Mouse (Mus musculus) forebrain, embryonic 15.5 days (tissue): Measurements from ENCODE around the gene Plce1. TPM values are rescaled to one million over a fixed set of nuclear protein-coding genes. Genes with fewer than 3 reads are reported as not detected.

ENCODE experiments used
- ATAC-seq: fragments of 200-750 bp; cut with Nextera tagmentation; replicated peaks from 2 replicates; pipeline ENCODE4 v1.8.0; 2017; ENCODE audit warnings: mild to moderate bottlenecking, moderate TSS enrichment, moderate library complexity
- H3K27ac ChIP-seq: fragments of 300-500 bp; sonication (generic); replicated peaks from 2 replicates; pipeline ENCODE4 v1.5.1; 2015; ENCODE audit warnings: mild to moderate bottlenecking, inconsistent platforms
- H3K27me3 ChIP-seq: fragments of 300-500 bp; sonication (generic); 2 replicates; pipeline ENCODE4 v1.6.1; 2015; ENCODE audit warnings: inconsistent platforms
- H3K36me3 ChIP-seq: fragments of 300-500 bp; sonication (generic); 2 replicates; pipeline ENCODE4 v1.6.1; 2015; ENCODE audit warnings: mild to moderate bottlenecking, inconsistent platforms
- H3K4me1 ChIP-seq: fragments of 300-500 bp; sonication (generic); 2 replicates; pipeline ENCODE4 v1.6.1; 2015; ENCODE audit warnings: inconsistent platforms
- H3K4me2 ChIP-seq: fragments of 300-500 bp; sonication (generic); replicated peaks from 2 replicates; pipeline ENCODE4 v1.6.1; 2015; ENCODE audit warnings: mild to moderate bottlenecking, inconsistent platforms
- H3K4me3 ChIP-seq: fragments of 300-500 bp; sonication (generic); 2 replicates; pipeline ENCODE4 v1.5.1; 2015; ENCODE audit warnings: mild to moderate bottlenecking, inconsistent platforms
- H3K9ac ChIP-seq: fragments of 300-500 bp; sonication (generic); replicated peaks from 2 replicates; pipeline ENCODE4 v1.6.1; 2015; ENCODE audit warnings: mild to moderate bottlenecking, inconsistent platforms
- H3K9me3 ChIP-seq: fragments of 300-500 bp; sonication (generic); 2 replicates; pipeline ENCODE4 v1.6.1; 2016; ENCODE audit warnings: inconsistent platforms
- WGBS: fragments of 180-500 bp; shearing (Covaris S2); methylation state at CpG from one replicate; pipeline ENCODE4 v1.1.7; 2015; ENCODE audit warnings: mixed read lengths; 5-methylcytosine and 5-hydroxymethylcytosine counted together
- polyA plus RNA-seq: library from polyadenylated mRNA; unstranded; fragments of >200 nt; fragmentation: Nextera tagmentation; extraction: Ambion mirVana; gene quantifications from 2 replicates; pipeline ENCODE4 v1.2.1, GENCODE M21; 2015

Gene Plce1
- polyA plus RNA-seq, 1 experiment from 2014 or later, result 4.4 TPM

DNA sequence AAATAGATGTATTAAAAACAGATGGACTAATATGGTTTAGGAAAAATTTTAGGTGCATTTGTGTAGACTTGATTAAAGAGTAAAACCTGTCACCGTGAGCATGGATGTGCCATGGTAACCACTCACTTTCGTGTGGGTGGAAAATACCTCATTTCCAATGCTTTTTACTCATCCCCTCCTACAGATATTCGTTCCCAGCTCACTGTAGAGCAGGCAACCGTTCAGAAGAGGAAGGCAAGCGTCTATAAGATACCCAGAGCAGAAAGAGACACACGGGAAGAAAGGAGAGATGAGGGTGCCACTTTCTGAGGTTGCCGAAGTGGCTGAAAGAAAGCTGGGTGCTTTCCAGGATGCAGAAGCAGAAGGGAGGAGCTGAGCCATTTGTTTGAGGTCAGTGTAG is 25.2 kb downstream of the Plce1 start:
- 83% methylated on average over 7 of the region's 7 CpGs for WGBS

DNA sequence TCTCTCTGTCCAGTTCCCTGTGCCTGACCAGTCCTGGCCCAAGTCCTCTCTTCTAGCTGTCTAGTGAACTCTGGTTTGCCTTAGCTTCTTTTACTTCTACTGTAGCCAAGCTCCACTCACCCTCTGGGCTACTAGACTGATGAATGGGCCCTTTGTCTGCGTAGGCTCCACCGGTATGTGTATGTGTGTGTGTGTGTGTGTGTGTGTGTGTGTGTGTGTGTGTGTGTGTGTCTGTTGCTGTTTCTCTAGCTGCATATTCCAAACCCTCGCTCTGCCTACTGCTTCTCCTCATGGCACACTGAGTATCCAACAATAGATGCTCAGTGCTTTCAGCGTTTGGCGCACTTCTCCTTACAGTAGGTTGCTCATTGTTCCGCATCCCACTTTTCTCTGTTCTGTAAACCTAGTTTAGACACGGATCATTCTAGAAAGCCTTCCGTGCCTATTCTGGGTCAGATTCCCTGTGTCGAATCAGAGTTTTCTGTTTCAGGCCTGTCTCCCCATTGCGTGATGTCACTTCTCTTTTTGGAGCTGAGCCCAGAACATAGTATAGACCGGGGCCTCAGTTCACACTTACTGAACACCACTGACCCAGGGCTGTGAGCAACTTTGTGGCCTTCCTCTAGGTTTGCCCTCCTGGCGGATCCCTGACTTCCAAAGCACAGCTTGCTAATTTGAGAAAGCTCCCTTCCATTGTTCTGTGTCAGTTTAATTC is 26.5 kb downstream of the Plce1 start:
- no peaks in the 10 kb centered on the region for H3K9me3 ChIP-seq
- H3K4me1 ChIP-seq, result peaks cover 6% of the 10 kb centered on the region; the same call in 1 of the 2 replicates
- no peaks in the 10 kb centered on the region for H3K27me3 ChIP-seq
- ATAC-seq, result peak; percentile 80
- H3K27ac ChIP-seq, result peak overlapping the region; percentile 49
- no peak overlapping the region for H3K4me3 ChIP-seq
- H3K4me2 ChIP-seq, result no peak overlapping the region
- no peak overlapping the region for H3K9ac ChIP-seq
- WGBS, result 33% methylated on average over 12 of the region's 12 CpGs
- no peaks in the 10 kb centered on the region for H3K36me3 ChIP-seq

More for the DNA sequence above, 25.2 kb downstream of the Plce1 start:
- Histone ChIP-seq H3K9ac (no peak overlapping the region), H3K4me1 (peaks cover 6% of the 10 kb centered on the region; the same call in 1 of the 2 replicates), H3K4me2 (no peak overlapping the region), H3K36me3 (no peaks in the 10 kb centered on the region), H3K9me3 (no peaks in the 10 kb centered on the region), H3K27me3 (no peaks in the 10 kb centered on the region), H3K4me3 (no peak overlapping the region), H3K27ac (no peak overlapping the region)
- ATAC-seq, result no peak

GRCm38 (mm10) chr19:38507966-38508625 is 27.2 kb downstream of the Plce1 start:
- Histone ChIP-seq H3K4me3 (no peak overlapping the region), H3K4me2 (no peak overlapping the region), H3K9ac (no peak overlapping the region), H3K27ac (peak overlapping the region; percentile 49; the same call in 1 of the 2 replicates), H3K36me3 (no peaks in the 10 kb centered on the region), H3K9me3 (no peaks in the 10 kb centered on the region), H3K27me3 (no peaks in the 10 kb centered on the region), H3K4me1 (peaks cover 6% of the 10 kb centered on the region; the same call in 1 of the 2 replicates)
- 68% methylated on average over 9 of the region's 9 CpGs for WGBS
- no peak for ATAC-seq

DNA sequence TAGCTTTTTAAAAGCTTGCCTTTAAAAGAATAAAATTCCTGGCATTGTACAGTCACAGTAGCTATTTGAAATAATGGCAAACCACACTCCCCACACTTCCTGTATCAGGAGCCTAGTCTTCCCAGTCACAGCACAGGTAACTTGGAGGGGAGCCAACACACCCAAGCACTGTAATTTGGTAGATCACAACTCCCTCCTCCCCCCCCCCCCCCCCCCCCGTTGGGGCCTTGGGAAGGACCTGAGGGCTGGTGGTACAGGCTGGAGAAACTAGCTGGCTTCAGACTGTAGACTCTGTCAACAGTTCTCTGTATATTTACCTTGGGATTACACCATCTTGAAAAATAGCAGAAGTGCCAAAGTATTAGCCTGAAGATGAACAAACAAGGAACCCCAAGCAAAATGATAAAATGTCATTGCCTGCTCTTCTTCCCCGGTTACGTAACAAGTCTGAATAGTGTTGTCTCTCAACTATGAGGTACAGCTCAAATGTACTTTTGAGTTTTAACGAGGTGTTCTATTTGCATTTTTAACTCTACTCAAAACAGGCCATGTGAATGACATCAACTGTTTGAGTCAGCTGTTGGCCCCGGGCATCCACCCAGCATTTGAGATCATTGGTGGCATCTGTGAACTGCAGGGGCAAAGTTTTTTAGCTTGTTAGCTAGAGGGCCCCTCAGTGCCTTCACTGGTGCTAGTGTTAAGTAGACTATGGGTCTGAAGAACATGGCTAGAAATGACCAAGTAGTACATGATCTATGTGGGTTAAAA is 33.7 kb downstream of the Plce1 start:
- 67% methylated on average over 5 of the region's 5 CpGs for WGBS
- no peak for ATAC-seq

GRCm38 (mm10) chr19:38526855-38527254 is 45.9 kb downstream of the Plce1 start:
- Histone ChIP-seq H3K27ac (no peak overlapping the region), H3K4me2 (no peak overlapping the region), H3K9me3 (no peaks in the 10 kb centered on the region), H3K4me1 (0 out of 2 replicates have a peak, but pooled peaks cover 9% of the 10 kb centered on the region), H3K9ac (no peak overlapping the region), H3K27me3 (no peaks in the 10 kb centered on the region), H3K4me3 (no peak overlapping the region), H3K36me3 (peaks cover 14% of the 10 kb centered on the region; the same call in 1 of the 2 replicates)
- no peak for ATAC-seq
- WGBS, result 24% methylated on average over 3 of the region's 3 CpGs

More for the DNA sequence above, 33.7 kb downstream of the Plce1 start:
- H3K36me3 ChIP-seq, result no peaks in the 10 kb centered on the region
- no peak overlapping the region for H3K9ac ChIP-seq
- H3K9me3 ChIP-seq, result no peaks in the 10 kb centered on the region
- no peaks in the 10 kb centered on the region for H3K27me3 ChIP-seq
- H3K4me3 ChIP-seq, result no peak overlapping the region
- H3K4me1 ChIP-seq, result no peaks in the 10 kb centered on the region
- no peak overlapping the region for H3K27ac ChIP-seq
- no peak overlapping the region for H3K4me2 ChIP-seq

- Histone ChIP-seq H3K27me3 (no peaks in the 10 kb centered on the region), H3K36me3 (peaks cover 14% of the 10 kb centered on the region; the same call in 1 of the 2 replicates), H3K4me1 (0 out of 2 replicates have a peak, but pooled peaks cover 9% of the 10 kb centered on the region), H3K4me2 (no peak overlapping the region), H3K9ac (no peak overlapping the region), H3K27ac (no peak overlapping the region), H3K4me3 (no peak overlapping the region), H3K9me3 (no peaks in the 10 kb centered on the region)
- 43% methylated on average over 3 of the region's 3 CpGs for WGBS
- ATAC-seq, result no peak
These were observed 46.6 kb downstream of the Plce1 start for GRCm38 (mm10) chr19:38527475-38527874.

DNA sequence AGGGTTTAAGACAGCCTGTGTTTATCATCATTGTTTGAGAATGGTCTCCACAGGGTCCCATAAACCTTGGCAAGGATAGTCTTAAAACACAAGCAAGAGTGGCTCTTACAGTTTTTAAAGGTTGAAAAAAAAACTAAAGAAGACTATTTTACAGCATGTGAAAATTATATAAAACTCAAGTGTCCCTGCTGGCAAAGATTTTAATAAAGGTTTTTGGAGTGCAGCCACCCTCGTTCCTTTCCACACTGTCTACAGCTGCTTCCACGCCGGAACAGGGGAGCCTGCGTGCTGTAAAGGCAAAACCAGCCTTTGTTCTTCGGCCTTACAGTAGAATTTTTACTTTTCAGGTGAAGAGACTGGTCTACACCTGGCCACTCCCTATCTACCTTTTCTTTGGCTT is 52.3 kb downstream of the Plce1 start:
- Histone ChIP-seq H3K9ac (no peak overlapping the region), H3K4me2 (no peak overlapping the region), H3K27me3 (no peaks in the 10 kb centered on the region), H3K36me3 (no peaks in the 10 kb centered on the region), H3K4me3 (no peak overlapping the region), H3K4me1 (no peaks in the 10 kb centered on the region), H3K9me3 (no peaks in the 10 kb centered on the region), H3K27ac (no peak overlapping the region)
- no peak for ATAC-seq
- WGBS, result 90% methylated on average over 5 of the region's 5 CpGs

DNA sequence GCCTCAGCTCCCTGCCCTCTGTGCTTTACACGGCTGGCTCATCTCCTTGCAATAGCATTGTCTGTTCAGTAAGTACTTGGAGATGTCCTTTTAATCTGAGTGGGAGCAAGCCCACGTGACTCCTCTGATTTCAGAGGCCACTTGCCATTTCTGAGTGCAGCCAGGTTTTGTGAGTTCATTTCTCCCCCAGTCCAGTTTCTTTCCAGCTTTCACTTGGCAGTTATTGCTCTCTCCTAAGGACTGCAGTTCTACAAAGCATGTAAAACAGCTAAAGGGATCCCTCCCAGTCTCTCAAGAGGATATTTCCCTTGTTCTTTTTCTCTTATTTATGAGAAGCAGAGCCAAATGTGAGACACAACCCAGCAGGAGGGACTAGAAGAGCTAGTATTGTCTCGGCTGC is 58.4 kb downstream of the Plce1 start:
- Histone ChIP-seq H3K9me3 (no peaks in the 10 kb centered on the region), H3K4me2 (no peak overlapping the region), H3K27me3 (no peaks in the 10 kb centered on the region), H3K4me1 (no peaks in the 10 kb centered on the region), H3K27ac (no peak overlapping the region), H3K9ac (no peak overlapping the region), H3K4me3 (no peak overlapping the region), H3K36me3 (no peaks in the 10 kb centered on the region)
- ATAC-seq, result no peak
- WGBS, result 47% methylated on average over 3 of the region's 3 CpGs

DNA sequence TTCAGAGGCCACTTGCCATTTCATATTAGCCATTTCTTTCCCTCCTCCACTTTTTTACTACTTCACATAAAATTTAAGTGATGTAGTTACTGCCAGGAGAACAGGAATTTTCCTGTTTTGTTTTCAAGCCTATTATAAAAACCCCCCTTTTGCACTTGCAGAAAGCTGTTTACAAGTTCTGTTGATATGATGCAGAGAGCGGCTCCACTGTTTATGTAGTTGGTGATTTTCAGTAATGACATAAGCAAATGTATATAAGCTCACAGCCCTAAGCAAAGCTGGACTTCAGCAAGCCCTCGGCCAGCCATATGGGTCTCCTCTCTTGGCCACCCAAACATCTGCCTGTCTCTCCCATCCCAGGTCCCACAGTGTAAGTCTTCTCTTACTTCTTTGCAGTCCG is 59.6 kb downstream of the Plce1 start:
- no peak overlapping the region for H3K9ac ChIP-seq
- H3K4me3 ChIP-seq, result no peak overlapping the region
- H3K27ac ChIP-seq, result no peak overlapping the region
- no peaks in the 10 kb centered on the region for H3K36me3 ChIP-seq
- no peaks in the 10 kb centered on the region for H3K9me3 ChIP-seq
- H3K4me1 ChIP-seq, result no peaks in the 10 kb centered on the region
- WGBS, result 87% methylated on average over 3 of the region's 3 CpGs
- ATAC-seq, result no peak
- H3K4me2 ChIP-seq, result no peak overlapping the region
- H3K27me3 ChIP-seq, result no peaks in the 10 kb centered on the region

- Histone ChIP-seq H3K27me3 (no peaks in the 10 kb centered on the region), H3K36me3 (no peaks in the 10 kb centered on the region), H3K4me3 (no peak overlapping the region), H3K4me1 (no peaks in the 10 kb centered on the region), H3K4me2 (no peak overlapping the region), H3K9me3 (no peaks in the 10 kb centered on the region; the same call in 1 of the 2 replicates), H3K27ac (no peak overlapping the region), H3K9ac (no peak overlapping the region)
- no peak for ATAC-seq
- WGBS, result 88% methylated on average over 8 of the region's 8 CpGs
These were observed 68.7 kb downstream of the Plce1 start for GRCm38 (mm10) chr19:38549487-38550058.

- H3K4me1 ChIP-seq, result no peaks in the 10 kb centered on the region
- no peak overlapping the region for H3K4me2 ChIP-seq
- no peak overlapping the region for H3K9ac ChIP-seq
- H3K9me3 ChIP-seq, result no peaks in the 10 kb centered on the region; the same call in 1 of the 2 replicates
- no peak for ATAC-seq
- no peak overlapping the region for H3K4me3 ChIP-seq
- no peak overlapping the region for H3K27ac ChIP-seq
- no peaks in the 10 kb centered on the region for H3K36me3 ChIP-seq
- 87% methylated on average over 2 of the region's 2 CpGs for WGBS
- H3K27me3 ChIP-seq, result no peaks in the 10 kb centered on the region
These were observed 72.6 kb downstream of the Plce1 start for GRCm38 (mm10) chr19:38553551-38553950.

DNA sequence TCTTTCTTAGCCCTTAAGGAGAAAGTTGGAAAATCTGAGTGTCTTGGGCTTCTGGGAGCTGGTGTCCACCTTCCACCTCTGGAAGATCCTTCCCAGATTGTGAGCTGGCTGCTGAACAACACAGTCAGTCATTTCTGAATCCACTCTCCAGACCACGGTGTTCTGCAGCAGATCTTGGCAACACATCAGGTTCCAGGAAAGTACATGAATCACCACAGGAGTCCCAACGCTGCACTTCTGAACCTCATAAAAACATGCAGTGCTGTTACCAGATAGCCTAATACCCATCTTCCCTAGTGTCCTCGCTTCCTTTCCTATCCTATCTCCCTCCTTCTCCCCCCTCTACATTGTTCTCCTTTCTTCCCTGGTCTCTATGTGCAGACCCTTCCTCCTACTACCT is 74.5 kb downstream of the Plce1 start:
- WGBS, result 84% methylated on average over 3 of the region's 3 CpGs
- no peaks in the 10 kb centered on the region for H3K4me1 ChIP-seq
- no peak overlapping the region for H3K9ac ChIP-seq
- no peak overlapping the region for H3K27ac ChIP-seq
- H3K4me3 ChIP-seq, result no peak overlapping the region
- no peaks in the 10 kb centered on the region for H3K36me3 ChIP-seq
- no peaks in the 10 kb centered on the region; the same call in 1 of the 2 replicates for H3K9me3 ChIP-seq
- H3K4me2 ChIP-seq, result no peak overlapping the region
- no peaks in the 10 kb centered on the region for H3K27me3 ChIP-seq
- ATAC-seq, result no peak
